Mouse (Mus musculus) bone marrow macrophage, adult 2 months (primary cell): ENCODE results near the gene Bod1l. TPM values are rescaled to one million over a fixed set of nuclear protein-coding genes. Genes with fewer than 3 reads are reported as not detected.

Experiments
- H3K27ac ChIP-seq: 2 replicates; pipeline ENCODE4 v1.5.1; 2012; ENCODE audit warnings: low read depth, low read length; ENCODE audit not compliant: insufficient read depth
- H3K4me1 ChIP-seq: 2 replicates; pipeline ENCODE4 v1.6.1; 2012; ENCODE audit warnings: low read length; ENCODE audit not compliant: control insufficient read depth, insufficient read depth
- H3K4me3 ChIP-seq: 2 replicates; pipeline ENCODE4 v1.5.1; 2012; ENCODE audit warnings: mild to moderate bottlenecking, low read length, moderate library complexity; ENCODE audit not compliant: insufficient read depth
- CTCF ChIP-seq: IDR thresholded peaks from 2 replicates; pipeline ENCODE4 v1.5.1; 2012; ENCODE audit warnings: low read depth, mild to moderate bottlenecking, low read length, moderate library complexity
- POLR2A ChIP-seq: IDR thresholded peaks from 2 replicates; pipeline ENCODE4 v1.6.1; 2012; ENCODE audit warnings: mild to moderate bottlenecking, low read depth, low read length, borderline replicate concordance
- polyA plus RNA-seq: library from polyadenylated mRNA; stranded (reverse); fragments of >200 nt; gene quantifications from 2 replicates; pipeline ENCODE4 v1.2.4, GENCODE M21; 2012; ENCODE audit not compliant: missing spikeins, insufficient read depth, insufficient read length

The Bod1l gene
- polyA plus RNA-seq, 1 experiment, result 25.0 TPM

DNA sequence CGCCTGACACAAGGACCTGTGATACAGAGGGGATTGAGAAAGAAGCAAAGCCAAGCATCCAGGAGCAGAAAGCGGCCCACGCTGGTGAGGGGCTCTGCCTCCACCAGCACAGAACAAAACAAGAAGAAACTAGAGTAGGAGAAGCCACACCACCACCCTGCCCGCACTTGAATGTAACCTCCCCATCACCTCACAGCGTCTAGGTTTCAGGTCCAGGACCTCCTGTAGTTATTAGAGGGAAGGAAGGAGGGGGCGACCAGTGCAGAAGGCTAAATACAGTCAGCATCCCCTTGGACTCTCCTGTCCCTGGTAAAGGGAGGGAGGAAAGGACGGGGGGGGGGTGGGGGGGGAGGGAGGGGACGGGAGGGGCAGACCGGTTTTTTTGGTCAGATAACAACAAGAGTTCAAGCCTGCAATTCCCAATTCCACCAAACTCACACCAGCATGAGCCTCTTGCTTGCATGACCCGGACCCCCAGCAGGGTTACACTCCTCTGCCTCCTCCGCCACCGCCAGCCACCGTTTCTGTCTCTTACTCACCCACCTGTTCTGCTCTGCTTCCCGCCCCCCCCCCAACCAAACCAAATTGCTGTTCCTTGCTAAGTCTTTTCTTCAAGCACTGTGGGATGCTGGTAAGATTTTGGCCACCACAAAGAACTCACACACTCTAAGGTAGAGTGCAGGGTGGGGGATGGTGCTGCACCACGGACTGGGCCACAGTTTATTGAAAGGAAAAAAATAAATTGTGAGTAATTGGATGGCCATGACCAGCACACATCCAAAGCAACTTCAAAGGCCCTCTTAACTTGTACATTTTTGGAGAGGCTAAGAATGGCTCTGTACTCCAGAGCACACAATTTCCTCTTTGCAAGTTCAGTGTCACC, 99.0 kb downstream of the Bod1l start:
- Histone ChIP-seq H3K4me3 (no peak overlapping the region), H3K4me1 (no peaks in the 10 kb centered on the region), H3K27ac (no peak overlapping the region)
- TF ChIP-seq POLR2A, result no peak
- no peak for TF ChIP-seq CTCF

- no peak overlapping the region for H3K27ac ChIP-seq
- H3K4me3 ChIP-seq, result no peak overlapping the region
- no peak for TF ChIP-seq POLR2A
- TF ChIP-seq CTCF, result no peak
- H3K4me1 ChIP-seq, result no peaks in the 10 kb centered on the region
Observed at GRCm38 (mm10) chr5:41744234-41744633, 99.9 kb downstream of the Bod1l start.

GRCm38 (mm10) chr5:41738817-41739216, 105.3 kb downstream of the Bod1l start:
- Histone ChIP-seq H3K27ac (no peak overlapping the region), H3K4me3 (no peak overlapping the region), H3K4me1 (peaks cover 2% of the 10 kb centered on the region; the same call in 1 of the 2 replicates)
- TF ChIP-seq POLR2A (no peak), CTCF (no peak)

Other genes with a start within 250 kb of the Bod1l start
- 32.2 and 37.5 TPM in 2 replicates for gene Rab28, start 136.2 kb downstream of the Bod1l start, polyA plus RNA-seq
- not detected in 2 replicates for gene Nkx3-2, start 79.8 kb downstream of the Bod1l start, polyA plus RNA-seq
- gene Gm16223, start 223.6 kb upstream of the Bod1l start, polyA plus RNA-seq, result 0.43 TPM in 1 of 2 replicates, not detected in the other